Mouse (Mus musculus): Measurements from ENCODE around the gene Kynu.

The Kynu gene

DNA sequence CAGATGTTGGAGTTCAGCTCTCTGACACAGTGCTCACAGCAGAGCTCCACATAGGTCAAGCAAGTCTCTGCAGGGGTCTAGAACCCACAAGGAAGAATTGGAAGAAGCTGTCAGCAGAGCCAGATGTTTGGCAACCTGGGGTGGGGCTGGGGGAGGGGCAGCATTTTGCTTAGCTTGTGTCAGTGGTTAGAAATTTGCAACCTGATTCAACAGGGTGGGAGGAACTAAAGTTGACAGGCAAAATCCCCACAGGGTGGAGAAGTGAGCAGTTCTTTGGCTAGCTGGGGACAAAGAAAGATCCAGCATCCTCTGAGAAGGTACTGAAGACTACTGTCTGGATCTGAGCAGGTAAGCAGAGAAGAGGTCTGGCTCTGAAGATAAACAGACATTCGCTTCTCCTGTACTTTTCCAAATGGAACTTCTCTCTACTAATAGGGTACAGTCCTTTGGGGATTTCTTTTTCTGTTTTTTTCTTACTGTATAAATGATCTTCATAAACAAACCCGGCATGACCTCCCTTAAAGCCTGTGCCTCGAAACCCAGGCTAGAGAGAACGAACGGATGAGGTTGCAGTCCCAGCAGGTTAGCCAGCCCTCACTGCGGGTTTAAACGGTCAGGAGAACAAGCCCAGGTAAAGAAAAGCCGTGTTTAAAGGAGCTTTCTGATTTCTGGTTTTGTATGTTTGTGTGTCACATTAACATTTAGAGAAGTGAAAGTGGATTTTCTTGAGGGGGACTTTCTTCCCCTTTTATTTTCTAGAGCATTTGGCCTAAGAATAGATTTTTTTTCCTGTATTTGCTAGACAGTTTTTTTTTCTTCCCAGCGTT lies at the start of gene Kynu:
Kynu (plus strand) TSS at position 268 of the 827 bp plus-strand sequence.
- DNase-seq (ENCODE audit: low spot score), result no peak

DNA sequence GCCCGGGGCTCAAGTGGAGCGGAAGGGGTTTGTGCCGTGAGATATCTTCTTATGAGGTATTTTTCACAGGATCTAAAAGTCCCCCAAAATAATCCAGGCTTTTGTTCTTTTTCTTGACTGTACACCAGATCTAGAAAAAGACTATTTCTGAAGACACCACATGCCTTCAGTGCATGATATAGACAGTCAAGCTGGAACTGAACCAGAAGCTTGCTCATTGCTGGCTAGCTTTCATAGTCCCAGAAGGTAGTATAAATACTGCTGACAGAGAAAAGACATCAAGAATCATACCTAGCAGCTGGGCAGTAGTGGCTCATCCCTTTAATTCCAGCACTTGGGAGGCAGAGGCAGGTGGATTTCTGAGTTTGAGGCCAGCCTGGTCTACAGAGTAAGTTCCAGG lies 48.9 kb upstream of the Kynu start:
- no peak for DNase-seq (ENCODE audit: low spot score)

- no peak for DNase-seq (ENCODE audit: low spot score)
Observed at GRCm38 (mm10) chr2:43513852-43514251, 41.3 kb upstream of the Kynu start.

- no peak for DNase-seq (ENCODE audit: low spot score)
Observed at GRCm38 (mm10) chr2:43534417-43534816, 20.7 kb upstream of the Kynu start.

- no peak for DNase-seq (ENCODE audit: low spot score)
Observed at GRCm38 (mm10) chr2:43542615-43543014, 12.5 kb upstream of the Kynu start.

DNA sequence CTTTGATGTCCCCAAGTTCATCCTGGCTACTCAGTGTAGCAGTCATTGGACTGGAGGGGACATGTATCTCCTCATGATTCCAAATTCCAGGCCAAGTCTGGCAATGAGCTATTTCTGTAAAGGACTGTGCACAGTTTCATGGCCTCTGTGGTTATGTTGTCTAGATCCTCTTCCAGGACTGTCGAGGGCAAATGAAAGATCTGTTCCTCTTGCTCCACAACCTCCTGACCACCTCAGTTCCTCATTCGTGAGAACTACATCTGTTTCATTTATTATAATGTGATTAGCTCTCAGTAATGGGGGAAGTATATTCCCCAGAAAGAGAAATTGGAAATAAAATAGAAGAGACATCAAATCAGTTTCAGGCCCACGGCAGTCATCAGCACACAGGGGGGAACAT lies 9.5 kb upstream of the Kynu start:
- no peak for DNase-seq (ENCODE audit: low spot score)

GRCm38 (mm10) chr2:43546448-43546847 lies 8.7 kb upstream of the Kynu start:
- DNase-seq (ENCODE audit: low spot score), result no peak

GRCm38 (mm10) chr2:43554216-43554615 lies 913 bp upstream of the Kynu start:
- no peak for DNase-seq (ENCODE audit: low spot score)

DNA sequence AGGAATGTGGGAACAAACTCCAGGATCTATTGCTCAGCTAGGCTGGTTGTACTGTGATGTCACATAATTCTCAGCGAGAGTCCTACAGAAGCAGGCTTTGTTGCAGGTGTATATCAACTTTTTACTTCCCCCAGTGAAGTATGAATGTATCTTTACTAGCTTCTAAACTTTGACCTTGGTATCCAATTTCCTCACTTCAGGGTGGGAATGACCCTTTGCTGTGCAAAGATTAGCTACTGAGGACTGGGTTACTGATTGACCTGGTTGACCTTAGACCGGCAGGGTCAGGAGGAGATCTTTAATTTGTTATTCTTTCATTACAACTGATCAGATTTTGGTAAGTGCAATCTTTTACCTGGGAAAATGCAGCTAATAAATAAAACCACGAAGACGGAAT lies 758 bp downstream of the Kynu start:
- DNase-seq (ENCODE audit: low spot score), result no peak

DNA sequence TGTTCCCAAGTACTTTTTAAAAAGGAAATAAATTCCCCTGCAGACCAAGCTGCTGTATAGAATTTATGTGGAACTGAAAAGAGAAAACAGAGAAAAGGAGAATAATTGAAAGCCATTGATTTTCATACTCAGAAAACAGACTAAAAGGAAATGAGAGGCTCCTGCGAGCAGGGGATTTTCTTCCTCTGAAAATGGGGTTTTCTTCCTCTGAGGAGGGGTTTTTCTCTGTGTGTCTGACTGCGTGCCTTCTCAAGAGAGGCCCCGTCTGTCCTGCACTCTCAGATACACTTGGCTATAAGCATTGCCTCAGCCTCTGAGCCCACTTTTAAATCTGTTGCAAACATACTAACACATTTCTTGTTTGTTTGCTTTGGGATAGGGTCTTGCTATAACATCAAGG lies 1.9 kb downstream of the Kynu start:
- DNase-seq (ENCODE audit: low spot score), result no peak

DNA sequence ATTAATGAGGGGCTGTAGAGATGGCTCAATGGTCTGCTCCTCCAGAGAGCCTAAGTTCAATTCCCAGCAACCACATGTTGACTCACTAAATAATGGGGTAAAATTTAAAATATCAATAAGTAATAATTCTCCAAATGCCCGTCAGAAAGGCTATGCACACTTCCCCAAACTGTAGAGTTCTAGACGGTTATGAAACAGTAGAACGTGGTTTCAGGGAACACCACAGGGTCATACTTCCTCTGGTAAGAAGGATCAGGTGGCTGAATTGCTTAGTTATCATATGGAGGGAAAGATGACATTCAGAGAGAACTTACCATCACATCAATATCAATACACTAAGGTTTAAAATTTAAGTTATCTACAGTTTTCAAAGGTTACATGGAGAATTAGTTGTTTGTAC lies 6.1 kb downstream of the Kynu start:
- DNase-seq (ENCODE audit: low spot score), result no peak

DNA sequence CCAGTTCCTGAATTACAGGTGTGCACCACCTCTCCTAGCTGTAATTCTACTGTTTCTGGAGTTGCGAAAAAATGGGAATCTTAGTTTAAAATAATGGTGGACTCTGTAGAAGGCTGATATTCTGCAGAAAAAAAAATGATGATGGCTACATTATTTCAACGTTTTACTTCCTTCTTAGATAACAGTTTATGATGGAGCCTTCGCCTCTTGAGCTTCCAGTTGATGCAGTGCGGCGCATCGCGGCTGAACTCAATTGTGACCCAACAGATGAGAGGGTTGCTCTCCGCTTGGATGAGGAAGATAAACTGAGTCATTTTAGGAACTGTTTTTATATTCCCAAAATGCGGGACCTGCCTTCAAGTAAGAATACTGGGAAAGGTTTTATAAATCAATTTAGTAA lies 7.7 kb downstream of the Kynu start:
- DNase-seq (ENCODE audit: low spot score), result no peak

- no peak for DNase-seq (ENCODE audit: low spot score)
Observed at GRCm38 (mm10) chr2:43568406-43568805, 13.3 kb downstream of the Kynu start.

- DNase-seq (ENCODE audit: low spot score), result no peak
Observed at GRCm38 (mm10) chr2:43573526-43573925, 18.4 kb downstream of the Kynu start.

- DNase-seq (ENCODE audit: low spot score), result no peak
Observed at GRCm38 (mm10) chr2:43583243-43583812, 28.2 kb downstream of the Kynu start.

DNA sequence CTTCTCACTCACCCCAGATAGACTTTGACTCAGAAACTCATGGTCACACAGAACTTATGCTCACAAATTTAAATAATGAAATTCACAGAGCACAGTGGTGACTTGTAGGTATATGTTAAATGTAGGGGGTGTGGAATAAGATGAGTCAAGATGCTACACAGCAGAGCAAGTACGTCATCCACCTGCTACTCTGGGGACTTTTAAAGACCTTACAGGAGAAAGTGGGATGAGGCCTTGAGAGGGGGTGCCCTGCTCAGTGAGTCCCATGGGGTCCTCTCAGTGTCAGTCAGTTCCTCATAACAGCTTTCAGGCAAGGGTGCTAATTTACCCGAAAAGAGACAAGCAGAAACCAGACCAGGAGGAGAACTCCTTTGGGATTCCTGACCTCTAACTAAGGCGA lies 30.4 kb downstream of the Kynu start:
- no peak for DNase-seq (ENCODE audit: low spot score)

GRCm38 (mm10) chr2:43587832-43588231 lies 32.7 kb downstream of the Kynu start:
- DNase-seq (ENCODE audit: low spot score), result no peak

DNA sequence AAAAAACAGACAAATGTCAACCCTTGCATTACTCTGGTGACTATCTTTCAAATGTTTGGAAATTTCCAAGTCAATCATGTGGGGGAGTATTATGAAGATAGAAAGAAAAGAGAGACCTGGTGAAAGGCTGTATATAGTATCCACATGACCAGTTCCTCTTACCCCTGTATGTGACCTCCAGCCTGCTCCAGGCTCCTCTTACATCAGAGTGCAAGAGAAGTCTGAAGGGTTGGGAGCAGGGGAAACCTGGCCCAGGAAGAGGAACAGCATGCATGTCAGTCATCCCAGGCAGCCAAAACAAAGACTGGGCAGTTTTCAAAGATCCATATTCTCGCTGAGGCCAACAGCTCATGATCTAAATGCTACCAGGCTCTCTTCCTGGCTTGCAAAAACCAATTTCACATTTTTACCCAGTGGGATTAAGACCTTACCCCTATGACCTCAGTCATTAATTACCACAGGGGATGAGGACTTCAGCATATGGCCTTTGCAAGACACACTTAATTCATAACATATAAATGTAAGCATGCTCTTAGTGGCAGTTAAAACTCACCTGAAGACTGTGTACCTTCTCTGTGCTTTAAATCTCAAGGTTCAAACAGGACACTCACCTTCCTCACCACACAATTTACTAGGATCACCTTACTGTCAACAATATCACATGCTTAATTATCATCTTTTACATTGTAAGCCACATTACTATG lies 37.0 kb downstream of the Kynu start:
- no peak for DNase-seq (ENCODE audit: low spot score)

- DNase-seq (ENCODE audit: low spot score), result no peak
Observed at GRCm38 (mm10) chr2:43613571-43613970, 58.4 kb downstream of the Kynu start.

GRCm38 (mm10) chr2:43621140-43621539 lies 66.0 kb downstream of the Kynu start:
- DNase-seq (ENCODE audit: low spot score), result no peak

DNA sequence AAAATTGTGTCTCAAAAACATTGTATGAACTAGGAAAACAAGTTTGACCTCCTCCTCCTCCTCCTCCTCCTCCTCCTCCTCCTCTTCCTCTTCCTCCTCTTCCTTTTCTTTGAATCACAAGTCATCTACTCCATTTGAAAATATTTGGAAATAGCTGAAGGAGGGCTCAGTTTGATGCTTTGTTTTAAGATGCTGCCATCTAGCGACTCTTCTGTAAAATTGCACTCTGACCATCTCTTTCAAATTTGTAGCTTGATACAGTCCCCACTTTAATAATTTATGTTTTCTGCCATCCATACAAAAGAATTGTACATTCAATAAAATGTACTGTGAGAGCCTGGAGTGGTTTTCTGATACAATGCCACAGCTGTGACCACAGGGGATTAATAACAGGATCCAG lies 67.7 kb downstream of the Kynu start:
- DNase-seq (ENCODE audit: low spot score), result peak; percentile 36

- DNase-seq (ENCODE audit: low spot score), result no peak
Observed at GRCm38 (mm10) chr2:43631786-43632185, 76.7 kb downstream of the Kynu start.

DNA sequence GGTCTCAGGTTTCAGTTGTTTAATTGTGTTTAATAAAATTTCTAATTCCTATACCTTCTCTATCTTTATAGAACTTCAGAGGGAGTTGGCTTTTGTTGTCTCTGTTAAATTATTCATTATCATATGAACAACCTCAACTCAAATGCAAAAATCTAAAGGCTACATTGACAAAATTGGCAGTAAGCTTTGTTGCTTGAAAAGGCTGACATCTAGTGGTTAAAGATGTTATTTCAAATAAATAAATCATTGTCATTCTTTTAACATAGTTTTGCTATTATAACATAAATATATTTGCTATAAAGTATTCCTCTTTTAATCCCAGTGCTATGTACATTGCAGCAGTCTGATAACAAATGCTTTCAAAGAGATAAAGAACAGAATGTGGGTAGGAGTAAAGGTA lies 81.4 kb downstream of the Kynu start:
- DNase-seq (ENCODE audit: low spot score), result no peak

All from MN1 (cell line).